Mouse (Mus musculus) 3134 (cell line): Measurements from ENCODE around the gene Slc35g1.

ENCODE experiments used
- DNase-seq: peaks from one replicate; pipeline ENCODE4 v3.0.0-alpha.2; 2011; ENCODE audit warnings: low spot score; ENCODE audit not compliant: insufficient read length; ENCODE audit errors: extremely low read depth

Slc35g1 gene

GRCm38 (mm10) chr19:38445758-38446157, 50.0 kb downstream of the Slc35g1 start:
- no peak for DNase-seq
